Mouse (Mus musculus) common myeloid progenitor, adult 5-6 weeks (primary cell): ENCODE measurements around the gene Ugt1a7c. TPM values are rescaled to one million over a fixed set of nuclear protein-coding genes. Genes with fewer than 3 reads are reported as not detected.

Source experiments
- total RNA-seq: library from RNA; stranded (forward); fragments of 200-1000, 187-1606 nt; gene quantifications from 2 replicates; pipeline ENCODE4 v1.2.3, GENCODE M21; 2017

Ugt1a7c gene
- total RNA-seq, 1 experiment from 2014 or later = 22.1 TPM

Other genes starting within 250 kb of the Ugt1a7c start
- 29.2 and 39.9 TPM in 2 replicates for gene Dgkd, start 241.8 kb upstream of the Ugt1a7c start, total RNA-seq
- gene Usp40, start 86.5 kb upstream of the Ugt1a7c start, total RNA-seq = 15.7 and 27.8 TPM in 2 replicates
- not detected in 2 replicates for gene Ugt1a10, start 39.7 kb upstream of the Ugt1a7c start, total RNA-seq
- gene Ugt1a9, start 24.3 kb upstream of the Ugt1a7c start, total RNA-seq = not detected in 2 replicates
- not detected in 2 replicates for gene Ugt1a8, start 7.2 kb upstream of the Ugt1a7c start, total RNA-seq
- gene Ugt1a6b, start 8.2 kb downstream of the Ugt1a7c start, total RNA-seq = 0.91 and 4.2 TPM in 2 replicates
- 0.78 and 1.3 TPM in 2 replicates for gene Ugt1a6a, start 39.7 kb downstream of the Ugt1a7c start, total RNA-seq
- gene Ugt1a5, start 71.0 kb downstream of the Ugt1a7c start, total RNA-seq = 0.41 TPM in 1 of 2 replicates, not detected in the other
- not detected in 2 replicates for gene Ugt1a2, start 105.5 kb downstream of the Ugt1a7c start, total RNA-seq
- 1.4 and 2.3 TPM in 2 replicates for gene Dnajb3, start 110.7 kb downstream of the Ugt1a7c start, total RNA-seq
- 1.4 TPM in 1 of 2 replicates, not detected in the other for gene Ugt1a1, start 116.9 kb downstream of the Ugt1a7c start, total RNA-seq
- 0.15 and 0.18 TPM in 2 replicates for gene Mroh2a, start 131.9 kb downstream of the Ugt1a7c start, total RNA-seq
- 186 and 205 TPM in 2 replicates for gene Hjurp, start 182.6 kb downstream of the Ugt1a7c start, total RNA-seq
- not detected in 2 replicates for gene Trpm8, start 182.6 kb downstream of the Ugt1a7c start, total RNA-seq